Mouse (Mus musculus): ENCODE measurements at regions not wholly inside any gene's neighbourhood (a gene's known extent, or its start where the extent isn't known, plus 50 kb on each side); places are given as distances from the start of the nearest gene placed in this dataset.
A peak's percentile ranks its signal among the peaks of the same experiment; 100 is the strongest.
"Not testable (repeated sequence)": the region's sequence is repeated elsewhere in the genome, so short reads cannot be mapped to it uniquely, and the experiment has no call there.

GRCm38 (mm10) chr16:31575646-31576045, 87.6 kb upstream of the Dlg1 start:
- not testable (repeated sequence) for H3K36me3 ChIP-seq (ENCODE audit: control insufficient read depth, insufficient read depth, low read length); H3K27me3 ChIP-seq (ENCODE audit: control insufficient read depth, insufficient read depth, low read depth, low read length); H3K9me3 ChIP-seq (ENCODE audit: control insufficient read depth, low read length); H3K9ac ChIP-seq (ENCODE audit: low read length)
- 7% methylated on average over 11 of the region's 11 CpGs for WGBS
- Histone ChIP-seq H3K4me1 (replicated peaks; ENCODE audit: control insufficient read depth, insufficient read depth, low read length) (peaks cover 14% of the 10 kb centered on the region), H3K4me2 (ENCODE audit: low read depth, low read length) (peak overlapping the region; percentile 48), H3K4me3 (ENCODE audit: low read length) (peak overlapping the region; percentile 23), H3K27ac (ENCODE audit: low read length) (peak overlapping the region; percentile 83)
- ATAC-seq (ENCODE audit: low read depth): peak; percentile 80

GRCm38 (mm10) chr16:31576422-31576821, 86.8 kb upstream of the Dlg1 start:
- Histone ChIP-seq H3K9me3 (ENCODE audit: control insufficient read depth, low read length) (no peaks in the 10 kb centered on the region), H3K36me3 (ENCODE audit: control insufficient read depth, insufficient read depth, low read length) (no peaks in the 10 kb centered on the region), H3K27me3 (ENCODE audit: control insufficient read depth, insufficient read depth, low read depth, low read length) (no peaks in the 10 kb centered on the region), H3K27ac (ENCODE audit: low read length) (no peak overlapping the region), H3K4me3 (ENCODE audit: low read length) (no peak overlapping the region), H3K4me2 (ENCODE audit: low read depth, low read length) (no peak overlapping the region), H3K4me1 (replicated peaks; ENCODE audit: control insufficient read depth, insufficient read depth, low read length) (peaks cover 14% of the 10 kb centered on the region), H3K9ac (ENCODE audit: low read length) (no peak overlapping the region)
- WGBS: 47% methylated on average over 8 of the region's 8 CpGs
- 0 out of 2 replicates have a peak, but pooled peaks have one; percentile 35 for ATAC-seq (ENCODE audit: low read depth)

- Histone ChIP-seq H3K4me1 (replicated peaks; ENCODE audit: control insufficient read depth, insufficient read depth, low read length) (peaks cover 14% of the 10 kb centered on the region), H3K27me3 (ENCODE audit: control insufficient read depth, insufficient read depth, low read depth, low read length) (no peaks in the 10 kb centered on the region), H3K4me2 (ENCODE audit: low read depth, low read length) (no peak overlapping the region), H3K36me3 (ENCODE audit: control insufficient read depth, insufficient read depth, low read length) (no peaks in the 10 kb centered on the region), H3K9me3 (ENCODE audit: control insufficient read depth, low read length) (no peaks in the 10 kb centered on the region), H3K4me3 (ENCODE audit: low read length) (no peak overlapping the region), H3K27ac (ENCODE audit: low read length) (no peak overlapping the region), H3K9ac (ENCODE audit: low read length) (no peak overlapping the region)
- WGBS: 50% methylated on average over 7 of the region's 7 CpGs
- ATAC-seq (ENCODE audit: low read depth): peak; percentile 24; the same call in 1 of the 2 replicates
Measured at GRCm38 (mm10) chr16:31577347-31577746, 85.9 kb upstream of the Dlg1 start.

- Histone ChIP-seq H3K27ac (ENCODE audit: low read length) (no peak overlapping the region), H3K27me3 (ENCODE audit: control insufficient read depth, insufficient read depth, low read depth, low read length) (no peaks in the 10 kb centered on the region), H3K9ac (ENCODE audit: low read length) (no peak overlapping the region), H3K36me3 (ENCODE audit: control insufficient read depth, insufficient read depth, low read length) (no peaks in the 10 kb centered on the region), H3K4me3 (ENCODE audit: low read length) (no peak overlapping the region), H3K9me3 (ENCODE audit: control insufficient read depth, low read length) (no peaks in the 10 kb centered on the region), H3K4me2 (ENCODE audit: low read depth, low read length) (no peak overlapping the region), H3K4me1 (replicated peaks; ENCODE audit: control insufficient read depth, insufficient read depth, low read length) (peaks cover 19% of the 10 kb centered on the region)
- ATAC-seq (ENCODE audit: low read depth): no peak
- WGBS: 89% methylated on average over 3 of the region's 3 CpGs
Measured at GRCm38 (mm10) chr16:31579318-31579717, 83.9 kb upstream of the Dlg1 start.

- no peaks in the 10 kb centered on the region for H3K9me3 ChIP-seq (ENCODE audit: control insufficient read depth, low read length)
- no peaks in the 10 kb centered on the region for H3K27me3 ChIP-seq (ENCODE audit: control insufficient read depth, insufficient read depth, low read depth, low read length)
- H3K4me2 ChIP-seq (ENCODE audit: low read depth, low read length): no peak overlapping the region
- peaks cover 16% of the 10 kb centered on the region for H3K4me1 ChIP-seq (replicated peaks; ENCODE audit: control insufficient read depth, insufficient read depth, low read length)
- no peak overlapping the region for H3K27ac ChIP-seq (ENCODE audit: low read length)
- 84% methylated on average over 6 of the region's 6 CpGs for WGBS
- no peak for ATAC-seq (ENCODE audit: low read depth)
- H3K9ac ChIP-seq (ENCODE audit: low read length): no peak overlapping the region
- no peaks in the 10 kb centered on the region for H3K36me3 ChIP-seq (ENCODE audit: control insufficient read depth, insufficient read depth, low read length)
- H3K4me3 ChIP-seq (ENCODE audit: low read length): no peak overlapping the region
Measured at GRCm38 (mm10) chr16:31580779-31581178, 82.5 kb upstream of the Dlg1 start.

GRCm38 (mm10) chr16:31582885-31583284, 80.4 kb upstream of the Dlg1 start:
- H3K9me3 ChIP-seq (ENCODE audit: control insufficient read depth, low read length): no peaks in the 10 kb centered on the region
- H3K27me3 ChIP-seq (ENCODE audit: control insufficient read depth, insufficient read depth, low read depth, low read length): no peaks in the 10 kb centered on the region
- 76% methylated on average over 4 of the region's 4 CpGs for WGBS
- H3K4me1 ChIP-seq (replicated peaks; ENCODE audit: control insufficient read depth, insufficient read depth, low read length): peaks cover 7% of the 10 kb centered on the region
- H3K4me3 ChIP-seq (ENCODE audit: low read length): no peak overlapping the region
- no peak overlapping the region for H3K9ac ChIP-seq (ENCODE audit: low read length)
- H3K4me2 ChIP-seq (ENCODE audit: low read depth, low read length): no peak overlapping the region
- H3K27ac ChIP-seq (ENCODE audit: low read length): no peak overlapping the region
- ATAC-seq (ENCODE audit: low read depth): no peak
- no peaks in the 10 kb centered on the region for H3K36me3 ChIP-seq (ENCODE audit: control insufficient read depth, insufficient read depth, low read length)

- Histone ChIP-seq H3K4me1 (replicated peaks; ENCODE audit: control insufficient read depth, insufficient read depth, low read length) (peaks cover 7% of the 10 kb centered on the region), H3K9ac (ENCODE audit: low read length) (no peak overlapping the region), H3K9me3 (ENCODE audit: control insufficient read depth, low read length) (no peaks in the 10 kb centered on the region), H3K27ac (ENCODE audit: low read length) (no peak overlapping the region), H3K4me2 (ENCODE audit: low read depth, low read length) (no peak overlapping the region), H3K27me3 (ENCODE audit: control insufficient read depth, insufficient read depth, low read depth, low read length) (no peaks in the 10 kb centered on the region), H3K36me3 (ENCODE audit: control insufficient read depth, insufficient read depth, low read length) (no peaks in the 10 kb centered on the region), H3K4me3 (ENCODE audit: low read length) (no peak overlapping the region)
- WGBS: 84% methylated on average over 2 of the region's 2 CpGs
- no peak for ATAC-seq (ENCODE audit: low read depth)
Measured at GRCm38 (mm10) chr16:31583627-31584026, 79.6 kb upstream of the Dlg1 start.

GRCm38 (mm10) chr16:31584216-31584823, 78.9 kb upstream of the Dlg1 start:
- Histone ChIP-seq H3K27ac (ENCODE audit: low read length) (peak overlapping the region; percentile 23; the same call in 1 of the 2 replicates), H3K4me3 (ENCODE audit: low read length) (no peak overlapping the region), H3K9ac (ENCODE audit: low read length) (no peak overlapping the region), H3K27me3 (ENCODE audit: control insufficient read depth, insufficient read depth, low read depth, low read length) (no peaks in the 10 kb centered on the region), H3K9me3 (ENCODE audit: control insufficient read depth, low read length) (no peaks in the 10 kb centered on the region), H3K4me1 (replicated peaks; ENCODE audit: control insufficient read depth, insufficient read depth, low read length) (peaks cover 7% of the 10 kb centered on the region), H3K4me2 (ENCODE audit: low read depth, low read length) (no peak overlapping the region), H3K36me3 (ENCODE audit: control insufficient read depth, insufficient read depth, low read length) (no peaks in the 10 kb centered on the region)
- 42% methylated on average over 4 of the region's 4 CpGs for WGBS
- ATAC-seq (ENCODE audit: low read depth): no peak

- Histone ChIP-seq H3K4me1 (replicated peaks; ENCODE audit: control insufficient read depth, insufficient read depth, low read length) (peaks cover 12% of the 10 kb centered on the region), H3K27ac (ENCODE audit: low read length) (no peak overlapping the region), H3K36me3 (ENCODE audit: control insufficient read depth, insufficient read depth, low read length) (no peaks in the 10 kb centered on the region), H3K4me2 (ENCODE audit: low read depth, low read length) (no peak overlapping the region), H3K9ac (ENCODE audit: low read length) (no peak overlapping the region), H3K4me3 (ENCODE audit: low read length) (no peak overlapping the region), H3K27me3 (ENCODE audit: control insufficient read depth, insufficient read depth, low read depth, low read length) (no peaks in the 10 kb centered on the region), H3K9me3 (ENCODE audit: control insufficient read depth, low read length) (no peaks in the 10 kb centered on the region)
- no peak for ATAC-seq (ENCODE audit: low read depth)
- WGBS: 50% methylated on average over 1 of the region's 1 CpGs
Measured at GRCm38 (mm10) chr16:31587036-31587435, 76.2 kb upstream of the Dlg1 start.

GRCm38 (mm10) chr16:31589576-31589975, 73.7 kb upstream of the Dlg1 start:
- Histone ChIP-seq H3K4me3 (ENCODE audit: low read length) (no peak overlapping the region), H3K9ac (ENCODE audit: low read length) (no peak overlapping the region), H3K36me3 (ENCODE audit: control insufficient read depth, insufficient read depth, low read length) (no peaks in the 10 kb centered on the region), H3K27ac (ENCODE audit: low read length) (peak overlapping the region; percentile 56), H3K9me3 (ENCODE audit: control insufficient read depth, low read length) (no peaks in the 10 kb centered on the region), H3K27me3 (ENCODE audit: control insufficient read depth, insufficient read depth, low read depth, low read length) (no peaks in the 10 kb centered on the region), H3K4me2 (ENCODE audit: low read depth, low read length) (no peak overlapping the region), H3K4me1 (replicated peaks; ENCODE audit: control insufficient read depth, insufficient read depth, low read length) (peaks cover 19% of the 10 kb centered on the region)
- ATAC-seq (ENCODE audit: low read depth): 0 out of 2 replicates have a peak, but pooled peaks have one; percentile 13
- 45% methylated on average over 6 of the region's 6 CpGs for WGBS

Measured in lung, embryonic 16.5 days (tissue).